Mouse (Mus musculus): Measurements from ENCODE around the gene Pfkfb4. TPM values are rescaled to one million over a fixed set of nuclear protein-coding genes. Genes with fewer than 3 reads are reported as not detected.

Pfkfb4 gene
- 3.1 and 4.8 TPM in 2 replicates for polyA plus RNA-seq (2015; fragmentation: Nextera tagmentation; extraction: Ambion mirVana)

DNA sequence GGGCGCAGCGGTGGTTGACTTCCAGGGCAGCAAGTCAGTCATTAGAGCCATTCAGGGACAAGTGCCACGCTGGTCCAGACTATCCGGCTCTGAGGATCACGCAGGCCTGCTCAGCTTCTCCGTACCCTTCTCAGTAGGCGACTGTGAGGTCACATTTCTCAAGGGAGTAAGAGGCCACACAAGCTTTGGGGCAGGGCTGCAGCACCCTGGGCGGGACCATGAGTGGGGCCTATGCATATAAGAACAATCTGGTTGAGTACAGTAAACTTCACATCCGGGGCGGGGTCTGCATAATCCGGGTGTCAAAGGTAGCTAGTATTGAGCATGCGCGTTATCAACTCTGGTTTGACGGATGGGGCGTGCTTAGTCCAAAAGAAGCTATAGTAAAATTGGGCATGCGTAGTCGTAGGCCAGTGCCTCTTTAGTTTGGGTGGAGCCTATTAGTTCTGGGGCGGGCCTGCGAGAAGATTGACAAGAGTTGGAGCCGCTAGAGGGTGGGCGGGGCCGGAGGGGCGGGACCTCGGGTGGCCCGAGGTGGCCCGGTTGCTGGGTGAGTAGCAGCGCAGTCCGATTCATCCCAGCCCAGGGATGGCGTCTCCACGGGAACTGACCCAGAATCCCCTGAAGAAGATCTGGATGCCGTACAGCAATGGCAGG lies at the start of gene Pfkfb4:
Gene Pfkfb4, plus strand, starts transcription at position 351 of the 657 bp plus-strand sequence.
- 2% methylated on average over 31 of the region's 31 CpGs for WGBS
- no peaks in the 10 kb centered on the region for H3K36me3 ChIP-seq (ENCODE audit: control insufficient read depth, insufficient read depth)
- H3K4me1 ChIP-seq (ENCODE audit: control insufficient read depth, insufficient read depth, low read length), result peaks cover 41% of the 10 kb centered on the region
- ATAC-seq (replicated peaks; ENCODE audit: extremely low read depth, insufficient read depth, low FRiP score), result peak; percentile 94
- H3K4me2 ChIP-seq (ENCODE audit: low read depth, low read length), result peak within 1 kb of the TSS; percentile 94
- H3K4me3 ChIP-seq (ENCODE audit: low read length), result peak within 1 kb of the TSS; percentile 66
- no peaks in the 10 kb centered on the region for H3K9me3 ChIP-seq (replicated peaks; ENCODE audit: control insufficient read depth, low read length)
- H3K27ac ChIP-seq (ENCODE audit: low read length), result peak within 1 kb of the TSS; percentile 86
- no peaks in the 10 kb centered on the region for H3K27me3 ChIP-seq (ENCODE audit: control insufficient read depth, insufficient read depth, low read length)
- H3K9ac ChIP-seq (ENCODE audit: low read length), result peak within 1 kb of the TSS; percentile 73

DNA sequence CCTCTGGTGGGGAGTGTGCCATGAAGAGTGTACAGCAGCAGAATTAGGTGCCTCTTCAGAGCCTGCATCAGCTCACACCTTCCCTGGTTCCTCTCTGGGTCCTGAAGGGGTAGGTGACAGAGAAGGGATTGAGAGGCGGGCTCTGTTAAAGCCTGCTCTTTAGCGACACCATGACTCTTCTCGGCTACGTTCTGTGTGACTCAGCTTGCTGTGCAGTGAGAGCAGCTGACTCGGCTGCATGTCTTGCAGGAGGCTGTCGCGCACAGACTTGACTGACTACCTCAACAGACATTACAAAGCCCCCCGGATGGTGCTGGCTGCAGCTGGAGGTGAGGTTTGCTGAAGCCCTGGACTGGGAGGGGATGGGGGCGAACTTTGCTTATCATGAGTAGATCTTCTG lies 46.5 kb upstream of the Pfkfb4 start:
- Histone ChIP-seq H3K4me2 (ENCODE audit: low read depth, low read length) (no peak overlapping the region), H3K4me3 (ENCODE audit: low read length) (no peak overlapping the region), H3K4me1 (ENCODE audit: control insufficient read depth, insufficient read depth, low read length) (peaks cover 18% of the 10 kb centered on the region), H3K9me3 (replicated peaks; ENCODE audit: control insufficient read depth, low read length) (no peaks in the 10 kb centered on the region), H3K36me3 (ENCODE audit: control insufficient read depth, insufficient read depth) (peaks cover 76% of the 10 kb centered on the region), H3K27me3 (ENCODE audit: control insufficient read depth, insufficient read depth, low read length) (no peaks in the 10 kb centered on the region), H3K9ac (ENCODE audit: low read length) (no peak overlapping the region), H3K27ac (ENCODE audit: low read length) (no peak overlapping the region)
- ATAC-seq (replicated peaks; ENCODE audit: extremely low read depth, insufficient read depth, low FRiP score), result no peak
- WGBS, result 74% methylated on average over 9 of the region's 9 CpGs

DNA sequence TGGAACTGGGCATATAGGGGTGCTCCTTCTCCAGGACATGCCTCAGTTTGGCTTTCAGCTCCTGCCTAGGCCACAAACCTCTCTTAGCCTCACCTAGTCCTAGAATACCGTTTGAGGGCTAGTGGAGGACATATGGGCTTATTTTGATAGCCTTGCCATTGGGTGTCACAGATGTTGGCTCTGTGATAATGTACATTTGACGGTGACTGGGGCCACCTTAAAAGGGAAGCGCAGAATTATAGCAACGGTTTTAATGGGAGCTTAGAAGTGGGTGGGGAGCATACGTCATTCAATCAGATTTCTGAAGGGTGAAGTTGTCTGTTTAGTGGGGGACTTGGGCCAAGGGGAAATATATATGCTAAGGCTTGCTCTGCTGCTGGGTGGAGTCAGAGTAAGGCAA lies 46.0 kb upstream of the Pfkfb4 start:
- no peak overlapping the region for H3K4me2 ChIP-seq (ENCODE audit: low read depth, low read length)
- no peak overlapping the region for H3K9ac ChIP-seq (ENCODE audit: low read length)
- no peaks in the 10 kb centered on the region for H3K9me3 ChIP-seq (replicated peaks; ENCODE audit: control insufficient read depth, low read length)
- no peak overlapping the region for H3K27ac ChIP-seq (ENCODE audit: low read length)
- H3K4me3 ChIP-seq (ENCODE audit: low read length), result no peak overlapping the region
- no peaks in the 10 kb centered on the region for H3K27me3 ChIP-seq (ENCODE audit: control insufficient read depth, insufficient read depth, low read length)
- H3K36me3 ChIP-seq (ENCODE audit: control insufficient read depth, insufficient read depth), result peaks cover 78% of the 10 kb centered on the region
- WGBS, result 84% methylated on average over 5 of the region's 5 CpGs
- no peak for ATAC-seq (replicated peaks; ENCODE audit: extremely low read depth, insufficient read depth, low FRiP score)
- H3K4me1 ChIP-seq (ENCODE audit: control insufficient read depth, insufficient read depth, low read length), result peaks cover 20% of the 10 kb centered on the region

DNA sequence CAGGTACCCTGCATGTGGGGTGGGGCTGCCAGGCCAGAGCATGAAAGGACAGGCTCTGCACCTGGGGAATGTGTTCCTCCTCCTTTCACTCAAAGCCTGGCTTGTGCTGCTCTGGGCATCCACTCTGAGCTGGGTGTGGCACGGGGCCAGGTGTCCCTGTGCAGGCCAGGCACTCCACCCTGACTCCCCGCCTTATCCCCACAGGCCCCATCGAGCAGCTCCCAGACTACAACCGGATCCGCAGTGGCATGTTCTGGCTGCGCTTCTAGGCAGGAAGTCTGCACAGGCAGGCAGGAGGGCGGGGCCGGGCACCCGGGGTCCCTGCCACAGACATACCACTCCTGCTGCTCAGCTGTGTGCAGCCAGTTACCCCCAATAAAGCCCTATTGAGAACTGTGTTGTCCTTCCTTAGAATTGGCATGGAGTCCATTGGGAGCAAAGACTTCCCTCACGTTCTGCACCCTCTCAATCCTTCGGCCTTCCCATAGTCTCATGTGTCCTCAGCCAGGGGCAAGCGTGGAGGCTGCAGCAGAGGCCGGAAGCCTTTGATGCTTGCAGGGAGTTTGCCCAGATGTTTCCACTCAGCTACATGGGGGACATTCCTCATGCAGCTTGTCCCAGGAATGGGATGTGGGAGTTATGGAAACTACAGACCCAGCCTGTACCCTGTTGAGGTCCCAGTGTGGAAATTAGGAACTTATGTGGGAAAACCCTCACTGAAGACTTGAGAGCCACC lies 42.2 kb upstream of the Pfkfb4 start:
- peaks cover 24% of the 10 kb centered on the region for H3K4me1 ChIP-seq (ENCODE audit: control insufficient read depth, insufficient read depth, low read length)
- no peak overlapping the region for H3K4me2 ChIP-seq (ENCODE audit: low read depth, low read length)
- peak overlapping the region; percentile 64 for H3K27ac ChIP-seq (ENCODE audit: low read length)
- WGBS, result 56% methylated on average over 13 of the region's 13 CpGs
- ATAC-seq (replicated peaks; ENCODE audit: extremely low read depth, insufficient read depth, low FRiP score), result peak; percentile 45; the same call in 1 of the 2 replicates
- H3K36me3 ChIP-seq (ENCODE audit: control insufficient read depth, insufficient read depth), result peaks cover 60% of the 10 kb centered on the region
- no peak overlapping the region for H3K9ac ChIP-seq (ENCODE audit: low read length)
- H3K27me3 ChIP-seq (ENCODE audit: control insufficient read depth, insufficient read depth, low read length), result peaks cover 17% of the 10 kb centered on the region
- H3K9me3 ChIP-seq (replicated peaks; ENCODE audit: control insufficient read depth, low read length), result no peaks in the 10 kb centered on the region
- H3K4me3 ChIP-seq (ENCODE audit: low read length), result no peak overlapping the region

DNA sequence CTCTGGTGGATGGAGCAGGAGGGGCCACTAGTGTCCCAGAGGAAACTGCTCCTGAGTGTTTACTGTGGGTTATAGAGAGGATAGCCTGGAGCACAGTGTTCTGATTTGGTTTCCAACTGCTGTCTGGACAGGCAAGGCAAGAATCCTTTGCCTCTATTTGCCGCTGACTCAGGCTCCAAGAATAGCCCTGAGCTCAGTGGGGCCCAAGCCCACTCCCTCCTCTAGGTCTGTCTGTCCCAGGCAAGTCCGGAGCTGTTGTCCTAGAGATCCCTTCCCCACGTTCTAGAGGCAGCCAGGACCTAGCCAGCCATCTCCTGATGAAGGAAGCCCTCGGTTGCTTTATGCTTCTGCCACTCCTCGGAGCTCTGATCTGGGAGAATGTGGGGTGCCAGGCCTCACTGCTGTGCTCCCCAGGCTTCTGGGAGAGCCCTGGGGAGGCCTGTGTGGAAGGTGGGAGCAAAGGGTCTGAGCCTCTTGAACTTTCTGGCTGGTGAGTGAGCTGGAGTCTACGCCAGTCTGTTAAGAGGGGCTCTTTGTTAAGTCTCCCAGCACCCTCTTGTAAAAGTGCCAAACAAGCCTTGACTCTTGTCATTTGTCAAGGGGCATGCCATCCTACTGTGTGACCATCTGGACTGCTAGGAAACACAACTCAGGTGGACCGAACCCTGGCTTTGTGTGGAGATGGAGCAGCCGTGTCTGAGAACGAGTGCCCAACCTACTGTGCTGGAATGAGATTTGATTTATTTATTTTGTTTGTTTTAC lies 41.4 kb upstream of the Pfkfb4 start:
- Histone ChIP-seq H3K27me3 (ENCODE audit: control insufficient read depth, insufficient read depth, low read length) (peaks cover 19% of the 10 kb centered on the region), H3K4me1 (ENCODE audit: control insufficient read depth, insufficient read depth, low read length) (peaks cover 24% of the 10 kb centered on the region), H3K9me3 (replicated peaks; ENCODE audit: control insufficient read depth, low read length) (no peaks in the 10 kb centered on the region), H3K9ac (ENCODE audit: low read length) (peak overlapping the region; percentile 26; the same call in 1 of the 2 replicates), H3K27ac (ENCODE audit: low read length) (peak overlapping the region; percentile 64), H3K36me3 (ENCODE audit: control insufficient read depth, insufficient read depth) (peaks cover 52% of the 10 kb centered on the region), H3K4me2 (ENCODE audit: low read depth, low read length) (no peak overlapping the region), H3K4me3 (ENCODE audit: low read length) (no peak overlapping the region)
- WGBS, result 64% methylated on average over 9 of the region's 9 CpGs
- peak; percentile 26 for ATAC-seq (replicated peaks; ENCODE audit: extremely low read depth, insufficient read depth, low FRiP score)

DNA sequence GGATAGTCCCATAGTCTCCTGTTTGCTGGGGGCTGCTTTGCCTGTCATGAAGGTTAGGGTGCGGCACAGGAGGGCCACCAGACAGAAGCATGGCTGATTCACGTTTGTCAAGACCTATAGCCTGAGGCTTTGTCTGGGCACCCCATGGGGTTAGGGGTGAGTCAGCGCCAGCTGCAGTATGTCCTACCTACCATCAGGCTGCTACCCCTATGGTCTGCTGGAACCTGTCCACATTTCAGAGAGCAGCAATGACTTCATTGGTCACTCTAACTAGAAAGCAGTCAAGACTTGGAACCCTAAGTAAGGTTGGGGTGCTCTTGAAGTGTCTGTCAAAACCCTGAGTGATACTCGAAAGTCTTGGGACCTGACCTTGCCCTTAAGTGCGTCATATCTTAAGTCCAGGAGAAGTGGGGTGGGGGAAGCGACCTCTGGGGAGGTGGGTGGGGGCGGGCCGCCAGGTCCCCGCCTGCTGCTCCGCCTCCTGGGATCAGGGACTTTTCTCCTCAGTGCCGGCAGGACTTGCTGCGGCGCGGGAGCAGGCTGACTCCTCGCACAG lies 38.4 kb upstream of the Pfkfb4 start, which contains the start of gene Col7a1:
Gene Col7a1, plus strand, starts transcription at position 506 of the 556 bp plus-strand sequence.
- Histone ChIP-seq H3K4me2 (ENCODE audit: low read depth, low read length) (peak within 1 kb of the TSS; percentile 55), H3K9me3 (replicated peaks; ENCODE audit: control insufficient read depth, low read length) (no peaks in the 10 kb centered on the region), H3K27me3 (ENCODE audit: control insufficient read depth, insufficient read depth, low read length) (peaks cover 21% of the 10 kb centered on the region), H3K4me3 (ENCODE audit: low read length) (peak within 1 kb of the TSS; percentile 32), H3K4me1 (ENCODE audit: control insufficient read depth, insufficient read depth, low read length) (peaks cover 24% of the 10 kb centered on the region), H3K36me3 (ENCODE audit: control insufficient read depth, insufficient read depth) (peaks cover 25% of the 10 kb centered on the region), H3K27ac (ENCODE audit: low read length) (no peak within 1 kb of the TSS), H3K9ac (ENCODE audit: low read length) (no peak within 1 kb of the TSS)
- WGBS, result 7% methylated on average over 15 of the region's 15 CpGs
- no peak for ATAC-seq (replicated peaks; ENCODE audit: extremely low read depth, insufficient read depth, low FRiP score)

DNA sequence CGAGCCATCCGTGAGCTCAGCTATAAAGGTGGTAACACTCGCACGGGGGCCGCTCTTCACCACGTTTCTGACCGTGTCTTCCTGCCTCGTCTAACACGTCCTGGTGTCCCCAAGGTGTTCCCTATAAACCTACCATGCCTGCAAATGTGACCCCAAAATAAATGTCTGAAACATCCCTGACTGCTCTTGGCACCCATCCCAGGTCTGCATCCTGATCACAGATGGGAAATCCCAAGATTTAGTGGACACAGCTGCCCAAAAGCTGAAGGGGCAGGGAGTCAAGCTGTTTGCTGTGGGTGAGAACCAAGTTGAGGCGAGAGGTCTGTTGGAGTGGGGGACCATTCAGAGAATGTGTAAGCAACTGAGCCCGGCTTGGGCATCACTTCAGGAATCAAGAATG lies 36.3 kb upstream of the Pfkfb4 start:
- peaks cover 5% of the 10 kb centered on the region; the same call in 1 of the 2 replicates for H3K4me1 ChIP-seq (ENCODE audit: control insufficient read depth, insufficient read depth, low read length)
- no peaks in the 10 kb centered on the region for H3K9me3 ChIP-seq (replicated peaks; ENCODE audit: control insufficient read depth, low read length)
- no peak for ATAC-seq (replicated peaks; ENCODE audit: extremely low read depth, insufficient read depth, low FRiP score)
- no peak overlapping the region for H3K27ac ChIP-seq (ENCODE audit: low read length)
- no peak overlapping the region for H3K9ac ChIP-seq (ENCODE audit: low read length)
- peaks cover 6% of the 10 kb centered on the region for H3K36me3 ChIP-seq (ENCODE audit: control insufficient read depth, insufficient read depth)
- no peak overlapping the region for H3K4me2 ChIP-seq (ENCODE audit: low read depth, low read length)
- peaks cover 21% of the 10 kb centered on the region for H3K27me3 ChIP-seq (ENCODE audit: control insufficient read depth, insufficient read depth, low read length)
- H3K4me3 ChIP-seq (ENCODE audit: low read length), result no peak overlapping the region
- WGBS, result 84% methylated on average over 11 of the region's 11 CpGs

DNA sequence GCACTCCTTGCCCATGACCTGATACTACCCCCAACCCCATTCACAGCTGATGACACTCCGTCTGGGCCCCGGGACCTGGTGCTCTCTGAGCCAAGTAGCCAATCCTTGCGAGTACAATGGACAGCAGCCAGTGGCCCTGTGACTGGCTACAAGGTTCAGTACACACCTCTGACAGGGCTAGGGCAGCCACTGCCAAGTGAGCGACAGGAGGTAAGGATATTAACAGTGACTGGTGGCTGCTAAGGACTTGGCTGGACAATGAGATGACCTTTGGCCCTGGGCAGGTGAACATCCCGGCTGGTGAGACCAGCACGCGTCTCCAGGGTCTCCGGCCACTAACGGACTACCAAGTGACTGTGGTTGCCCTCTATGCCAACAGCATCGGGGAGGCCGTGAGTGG lies 35.7 kb upstream of the Pfkfb4 start:
- peaks cover 21% of the 10 kb centered on the region for H3K27me3 ChIP-seq (ENCODE audit: control insufficient read depth, insufficient read depth, low read length)
- no peak overlapping the region for H3K4me2 ChIP-seq (ENCODE audit: low read depth, low read length)
- H3K4me1 ChIP-seq (ENCODE audit: control insufficient read depth, insufficient read depth, low read length), result peaks cover 4% of the 10 kb centered on the region; the same call in 1 of the 2 replicates
- peaks cover 3% of the 10 kb centered on the region; the same call in 1 of the 2 replicates for H3K36me3 ChIP-seq (ENCODE audit: control insufficient read depth, insufficient read depth)
- WGBS, result 87% methylated on average over 11 of the region's 11 CpGs
- H3K9me3 ChIP-seq (replicated peaks; ENCODE audit: control insufficient read depth, low read length), result no peaks in the 10 kb centered on the region
- no peak overlapping the region for H3K9ac ChIP-seq (ENCODE audit: low read length)
- no peak for ATAC-seq (replicated peaks; ENCODE audit: extremely low read depth, insufficient read depth, low FRiP score)
- H3K4me3 ChIP-seq (ENCODE audit: low read length), result no peak overlapping the region
- H3K27ac ChIP-seq (ENCODE audit: low read length), result no peak overlapping the region

Measured in heart, embryonic 16.5 days (tissue).